Mouse (Mus musculus) mesoderm, embryonic 11.5 days (tissue): ENCODE measurements around the gene Pnpo.

Experiments
- DNase-seq: peaks from one replicate; pipeline ENCODE4 v3.0.0-alpha.2; 2012; ENCODE audit warnings: low read depth, low spot score

Gene Pnpo

GRCm38 (mm10) chr11:96937549-96938425 is 6.0 kb downstream of the Pnpo start:
- DNase-seq: peak; percentile 35

GRCm38 (mm10) chr11:96935872-96936650 is 7.7 kb downstream of the Pnpo start:
- DNase-seq: no peak

- DNase-seq: peak; percentile 67
Observed at GRCm38 (mm10) chr11:96934921-96935356, 8.8 kb downstream of the Pnpo start.

GRCm38 (mm10) chr11:96933562-96934276 is 10.1 kb downstream of the Pnpo start:
- DNase-seq: no peak

GRCm38 (mm10) chr11:96931327-96932062 is 12.3 kb downstream of the Pnpo start:
- DNase-seq: no peak

- DNase-seq: no peak
Observed at GRCm38 (mm10) chr11:96929766-96930331, 13.9 kb downstream of the Pnpo start.

GRCm38 (mm10) chr11:96929096-96929765 is 14.6 kb downstream of the Pnpo start:
- no peak for DNase-seq

GRCm38 (mm10) chr11:96928691-96929090 is 15.1 kb downstream of the Pnpo start:
- DNase-seq: no peak

GRCm38 (mm10) chr11:96928088-96928487 is 15.7 kb downstream of the Pnpo start, which contains the start of gene Prr15l:
Gene Prr15l, plus strand, starts transcription at chr11:96928104.
- no peak for DNase-seq

GRCm38 (mm10) chr11:96926587-96926986 is 17.2 kb downstream of the Pnpo start:
- no peak for DNase-seq

- DNase-seq: no peak
Observed at GRCm38 (mm10) chr11:96925469-96926148, 18.2 kb downstream of the Pnpo start.

GRCm38 (mm10) chr11:96924861-96925260 is 18.9 kb downstream of the Pnpo start:
- DNase-seq: no peak

GRCm38 (mm10) chr11:96919003-96919402 is 24.8 kb downstream of the Pnpo start:
- no peak for DNase-seq

GRCm38 (mm10) chr11:96917415-96917814 is 26.4 kb downstream of the Pnpo start:
- DNase-seq: no peak

- no peak for DNase-seq
Observed at GRCm38 (mm10) chr11:96916885-96917396, 26.8 kb downstream of the Pnpo start.

GRCm38 (mm10) chr11:96916044-96916884 is 27.5 kb downstream of the Pnpo start, which contains the start of gene Cdk5rap3:
Gene Cdk5rap3, minus strand, starts transcription at chr11:96916496.
- DNase-seq: peak; percentile 100

- no peak for DNase-seq
Observed at GRCm38 (mm10) chr11:96912682-96913081, 31.1 kb downstream of the Pnpo start.

GRCm38 (mm10) chr11:96910003-96910402 is 33.8 kb downstream of the Pnpo start:
- DNase-seq: peak; percentile 85
